Mouse (Mus musculus) liver, embryonic 13.5 days (tissue): Measurements from ENCODE around the gene Cfap99. TPM values are rescaled to one million over a fixed set of nuclear protein-coding genes. Genes with fewer than 3 reads are reported as not detected.

Source experiments
- ATAC-seq: fragments of 200-750 bp; cut with Nextera tagmentation; 2 replicates; pipeline ENCODE4 v1.8.0; 2017; ENCODE audit warnings: low read depth, mild to moderate bottlenecking, moderate number of reproducible peaks, moderate library complexity
- DNase-seq: peaks from one replicate; pipeline ENCODE4 v3.0.0; 2022
- H3K27ac ChIP-seq: fragments of 300-500 bp; sonication (generic); 2 replicates; pipeline ENCODE4 v1.5.1; 2015; ENCODE audit warnings: moderate library complexity, mild to moderate bottlenecking, inconsistent platforms
- H3K27me3 ChIP-seq: fragments of 300-500 bp; sonication (generic); 2 replicates; pipeline ENCODE4 v1.6.1; 2015; ENCODE audit warnings: mild to moderate bottlenecking, inconsistent platforms
- H3K36me3 ChIP-seq: fragments of 300-500 bp; sonication (generic); 2 replicates; pipeline ENCODE4 v1.6.1; 2015; ENCODE audit warnings: mild to moderate bottlenecking, inconsistent platforms
- H3K4me1 ChIP-seq: fragments of 300-500 bp; sonication (generic); replicated peaks from 2 replicates; pipeline ENCODE4 v1.6.1; 2015; ENCODE audit warnings: inconsistent platforms
- H3K4me2 ChIP-seq: fragments of 300-500 bp; sonication (generic); 2 replicates; pipeline ENCODE4 v1.6.1; 2015; ENCODE audit warnings: inconsistent platforms, mild to moderate bottlenecking, moderate library complexity
- H3K4me3 ChIP-seq: fragments of 300-500 bp; sonication (generic); replicated peaks from 2 replicates; pipeline ENCODE4 v1.5.1; 2015; ENCODE audit warnings: mild to moderate bottlenecking, inconsistent platforms
- H3K9ac ChIP-seq: fragments of 300-500 bp; sonication (generic); 2 replicates; pipeline ENCODE4 v1.6.1; 2015; ENCODE audit warnings: mild to moderate bottlenecking, inconsistent platforms
- H3K9me3 ChIP-seq: fragments of 300-500 bp; sonication (generic); replicated peaks from 2 replicates; pipeline ENCODE4 v1.6.1; 2016; ENCODE audit warnings: inconsistent platforms
- WGBS: fragments of 180-500 bp; shearing (Covaris S2); methylation state at CpG from one replicate; pipeline ENCODE4 v1.1.7; 2015; ENCODE audit not compliant: insufficient replicate concordance; 5-methylcytosine and 5-hydroxymethylcytosine counted together
- polyA plus RNA-seq: library from polyadenylated mRNA; unstranded; fragments of >200 nt; fragmentation: Nextera tagmentation; extraction: Ambion mirVana; gene quantifications from 2 replicates; pipeline ENCODE4 v1.2.1, GENCODE M21; 2015

Gene Cfap99
- polyA plus RNA-seq, 1 experiment from 2014 or later, result not detected

- Histone ChIP-seq H3K27me3 (peaks cover 12% of the 10 kb centered on the region; the same call in 1 of the 2 replicates), H3K27ac (no peak overlapping the region), H3K4me1 (no peaks in the 10 kb centered on the region), H3K36me3 (no peaks in the 10 kb centered on the region), H3K4me3 (no peak overlapping the region), H3K9me3 (no peaks in the 10 kb centered on the region), H3K9ac (no peak overlapping the region), H3K4me2 (no peak overlapping the region)
- WGBS, result 69% methylated on average over 9 of the region's 9 CpGs
- no peak for DNase-seq
- ATAC-seq, result no peak
Measured at GRCm38 (mm10) chr5:34279214-34279613, 9.2 kb upstream of the Cfap99 start.

- 48% methylated on average over 7 of the region's 7 CpGs for WGBS
- no peaks in the 10 kb centered on the region for H3K9me3 ChIP-seq
- H3K4me2 ChIP-seq, result no peak overlapping the region
- no peaks in the 10 kb centered on the region for H3K36me3 ChIP-seq
- peaks cover 26% of the 10 kb centered on the region for H3K27me3 ChIP-seq
- no peaks in the 10 kb centered on the region; the same call in 1 of the 2 replicates for H3K4me1 ChIP-seq
- no peak overlapping the region for H3K27ac ChIP-seq
- no peak overlapping the region for H3K4me3 ChIP-seq
- no peak overlapping the region for H3K9ac ChIP-seq
- ATAC-seq, result no peak
- no peak for DNase-seq
Measured at GRCm38 (mm10) chr5:34280976-34281375, 7.4 kb upstream of the Cfap99 start.

GRCm38 (mm10) chr5:34283355-34283754, 5.0 kb upstream of the Cfap99 start:
- WGBS, result 48% methylated on average over 5 of the region's 5 CpGs

GRCm38 (mm10) chr5:34284156-34284750, 4.1 kb upstream of the Cfap99 start:
- no peak for ATAC-seq

More at GRCm38 (mm10) chr5:34283355-34283754, 5.0 kb upstream of the Cfap99 start:
- H3K9me3 ChIP-seq, result no peaks in the 10 kb centered on the region
- no peak overlapping the region for H3K9ac ChIP-seq
- no peaks in the 10 kb centered on the region for H3K36me3 ChIP-seq
- H3K4me3 ChIP-seq, result no peak overlapping the region
- H3K27ac ChIP-seq, result no peak overlapping the region
- ATAC-seq, result no peak
- peaks cover 20% of the 10 kb centered on the region for H3K4me1 ChIP-seq
- peaks cover 50% of the 10 kb centered on the region for H3K27me3 ChIP-seq
- H3K4me2 ChIP-seq, result no peak overlapping the region
- DNase-seq, result no peak

GRCm38 (mm10) chr5:34285285-34285684, 3.1 kb upstream of the Cfap99 start:
- H3K27me3 ChIP-seq, result peaks cover 66% of the 10 kb centered on the region
- peaks cover 24% of the 10 kb centered on the region for H3K4me1 ChIP-seq
- no peak overlapping the region for H3K27ac ChIP-seq
- DNase-seq, result no peak
- no peak overlapping the region for H3K9ac ChIP-seq
- no peak for ATAC-seq
- no peak overlapping the region for H3K4me2 ChIP-seq
- no peaks in the 10 kb centered on the region for H3K36me3 ChIP-seq
- H3K4me3 ChIP-seq, result no peak overlapping the region
- 65% methylated on average over 2 of the region's 2 CpGs for WGBS
- H3K9me3 ChIP-seq, result no peaks in the 10 kb centered on the region

More at GRCm38 (mm10) chr5:34284156-34284750, 4.1 kb upstream of the Cfap99 start:
- no peak overlapping the region for H3K27ac ChIP-seq
- H3K9ac ChIP-seq, result no peak overlapping the region
- WGBS, result 29% methylated on average over 3 of the region's 3 CpGs
- no peaks in the 10 kb centered on the region for H3K36me3 ChIP-seq
- H3K9me3 ChIP-seq, result no peaks in the 10 kb centered on the region
- DNase-seq, result no peak
- H3K4me1 ChIP-seq, result peaks cover 24% of the 10 kb centered on the region
- H3K4me2 ChIP-seq, result no peak overlapping the region
- H3K4me3 ChIP-seq, result no peak overlapping the region
- peaks cover 59% of the 10 kb centered on the region for H3K27me3 ChIP-seq

GRCm38 (mm10) chr5:34286516-34286915, 1.9 kb upstream of the Cfap99 start:
- no peak for DNase-seq

GRCm38 (mm10) chr5:34287001-34287837, 1.2 kb upstream of the Cfap99 start:
- Histone ChIP-seq H3K9me3 (no peaks in the 10 kb centered on the region), H3K9ac (no peak overlapping the region), H3K27me3 (peaks cover 85% of the 10 kb centered on the region), H3K4me2 (peak overlapping the region; percentile 70), H3K27ac (no peak overlapping the region), H3K4me1 (peaks cover 24% of the 10 kb centered on the region), H3K4me3 (peak overlapping the region; percentile 55), H3K36me3 (no peaks in the 10 kb centered on the region)
- ATAC-seq (no peak), DNase-seq (no peak)
- WGBS, result 2% methylated on average over 54 of the region's 54 CpGs

More at GRCm38 (mm10) chr5:34286516-34286915, 1.9 kb upstream of the Cfap99 start:
- H3K9me3 ChIP-seq, result no peaks in the 10 kb centered on the region
- H3K4me3 ChIP-seq, result peak overlapping the region; percentile 55
- no peak overlapping the region for H3K9ac ChIP-seq
- no peak overlapping the region for H3K27ac ChIP-seq
- peaks cover 24% of the 10 kb centered on the region for H3K4me1 ChIP-seq
- WGBS, result under 1% methylated on average over 11 of the region's 11 CpGs
- H3K36me3 ChIP-seq, result no peaks in the 10 kb centered on the region
- no peak for ATAC-seq
- H3K4me2 ChIP-seq, result peak overlapping the region; percentile 70
- H3K27me3 ChIP-seq, result peaks cover 78% of the 10 kb centered on the region

- Histone ChIP-seq H3K27ac (no peak overlapping the region), H3K9ac (no peak overlapping the region), H3K4me3 (peak overlapping the region; percentile 55), H3K36me3 (no peaks in the 10 kb centered on the region), H3K9me3 (no peaks in the 10 kb centered on the region), H3K4me1 (peaks cover 24% of the 10 kb centered on the region), H3K4me2 (peak overlapping the region; percentile 70), H3K27me3 (peaks cover 87% of the 10 kb centered on the region)
- DNase-seq, result no peak
- 2% methylated on average over 18 of the region's 18 CpGs for WGBS
- no peak for ATAC-seq
Measured at GRCm38 (mm10) chr5:34287838-34288145, 608 bp upstream of the Cfap99 start.

GRCm38 (mm10) chr5:34289286-34289685, 886 bp downstream of the Cfap99 start:
- ATAC-seq (no peak), DNase-seq (no peak)
- Histone ChIP-seq H3K27me3 (peaks cover 82% of the 10 kb centered on the region), H3K4me3 (no peak overlapping the region), H3K9ac (no peak overlapping the region), H3K36me3 (no peaks in the 10 kb centered on the region), H3K4me2 (no peak overlapping the region), H3K4me1 (peaks cover 24% of the 10 kb centered on the region), H3K27ac (no peak overlapping the region), H3K9me3 (no peaks in the 10 kb centered on the region)
- 44% methylated on average over 2 of the region's 2 CpGs for WGBS

- Histone ChIP-seq H3K4me3 (no peak overlapping the region), H3K27me3 (peaks cover 46% of the 10 kb centered on the region), H3K9me3 (no peaks in the 10 kb centered on the region), H3K27ac (no peak overlapping the region), H3K9ac (no peak overlapping the region), H3K36me3 (no peaks in the 10 kb centered on the region), H3K4me1 (peaks cover 3% of the 10 kb centered on the region), H3K4me2 (no peak overlapping the region)
- ATAC-seq (no peak), DNase-seq (no peak)
- 55% methylated on average over 6 of the region's 6 CpGs for WGBS
Measured at GRCm38 (mm10) chr5:34293363-34293762, 5.0 kb downstream of the Cfap99 start.

GRCm38 (mm10) chr5:34294696-34295095, 6.3 kb downstream of the Cfap99 start:
- Histone ChIP-seq H3K4me1 (no peaks in the 10 kb centered on the region), H3K27me3 (peaks cover 40% of the 10 kb centered on the region), H3K9ac (no peak overlapping the region), H3K4me3 (no peak overlapping the region), H3K36me3 (no peaks in the 10 kb centered on the region), H3K27ac (no peak overlapping the region), H3K4me2 (no peak overlapping the region), H3K9me3 (no peaks in the 10 kb centered on the region)
- WGBS, result 38% methylated on average over 2 of the region's 2 CpGs
- no peak for DNase-seq
- ATAC-seq, result no peak
